Mouse (Mus musculus) adrenal gland, adult (tissue): ENCODE data around the gene Tns1.

Source experiments
- DNase-seq, 2 experiments: peaks; one replicate each; pipeline ENCODE4 v3.0.0; 2022 to 2023; ENCODE audit warnings: low spot score in 1 of 2; ENCODE audit not compliant: inconsistent age in 2 of 2

Gene Tns1

GRCm38 (mm10) chr1:74123215-74123614 lies 1.0 kb downstream of the Tns1 start:
- DNase-seq, result no peak

GRCm38 (mm10) chr1:74121821-74122576 lies 2.2 kb downstream of the Tns1 start:
- DNase-seq, result peak; percentile 76 to 87

DNA sequence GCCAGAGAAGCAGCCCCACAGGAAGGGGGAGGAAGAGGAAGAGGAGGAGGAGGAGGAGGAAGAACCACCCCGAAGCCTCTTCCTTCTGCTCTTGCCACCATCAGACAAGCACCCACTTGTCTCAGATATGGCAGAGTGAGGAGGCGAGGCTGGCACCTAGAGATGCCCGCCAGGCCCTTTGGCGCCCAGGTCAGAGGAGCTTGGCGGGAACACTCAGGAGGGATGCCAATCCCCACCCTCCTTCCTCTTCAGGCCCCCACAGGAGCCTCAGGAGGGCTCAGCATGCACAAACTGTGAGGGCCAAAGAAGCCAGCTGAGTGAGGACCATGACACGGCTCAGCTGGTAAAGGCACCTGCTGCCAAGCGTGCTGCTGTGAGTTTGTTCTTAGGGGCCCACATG lies 3.1 kb downstream of the Tns1 start:
- no peak for DNase-seq

DNA sequence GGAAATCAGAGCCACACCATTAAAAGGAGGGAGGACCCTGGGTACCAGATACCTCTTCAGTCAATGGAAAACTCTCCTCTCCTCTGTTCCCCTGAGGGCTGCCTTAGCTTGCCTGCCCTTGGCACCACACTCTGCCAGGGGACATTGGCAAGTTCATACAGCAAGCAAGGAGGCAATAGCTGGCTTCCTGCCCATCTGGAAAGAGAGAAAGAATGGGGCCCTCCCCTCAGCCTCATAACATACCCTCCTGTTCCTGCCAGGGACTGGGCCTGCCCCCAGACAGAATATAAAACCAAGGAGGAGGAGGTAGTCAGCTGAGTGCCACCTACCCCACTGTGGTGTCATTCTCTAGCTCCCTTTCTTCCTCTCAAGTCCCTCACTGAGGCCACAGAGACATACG lies 5.1 kb downstream of the Tns1 start:
- peak in 1 of 2 experiments; percentile 72 for DNase-seq

DNA sequence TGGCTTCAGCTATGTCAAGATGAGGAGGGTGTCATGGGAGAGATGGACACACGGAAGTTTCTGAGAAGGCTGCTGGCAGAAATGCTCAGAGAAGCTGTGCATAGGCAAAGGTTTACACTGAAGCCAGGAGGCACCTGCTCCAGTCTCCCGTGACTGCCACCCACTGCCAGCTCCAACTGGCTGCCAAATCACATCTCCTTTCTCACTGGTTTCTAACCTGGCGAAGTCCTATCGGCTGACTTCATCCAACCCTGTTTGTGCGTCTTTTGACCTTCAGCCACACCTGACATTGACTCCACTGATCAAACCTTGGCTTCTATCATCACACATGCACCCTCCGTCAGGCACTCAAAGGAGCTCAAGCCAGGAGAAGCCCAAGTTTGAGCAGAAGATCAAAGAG lies 6.4 kb downstream of the Tns1 start:
- DNase-seq, result no peak

DNA sequence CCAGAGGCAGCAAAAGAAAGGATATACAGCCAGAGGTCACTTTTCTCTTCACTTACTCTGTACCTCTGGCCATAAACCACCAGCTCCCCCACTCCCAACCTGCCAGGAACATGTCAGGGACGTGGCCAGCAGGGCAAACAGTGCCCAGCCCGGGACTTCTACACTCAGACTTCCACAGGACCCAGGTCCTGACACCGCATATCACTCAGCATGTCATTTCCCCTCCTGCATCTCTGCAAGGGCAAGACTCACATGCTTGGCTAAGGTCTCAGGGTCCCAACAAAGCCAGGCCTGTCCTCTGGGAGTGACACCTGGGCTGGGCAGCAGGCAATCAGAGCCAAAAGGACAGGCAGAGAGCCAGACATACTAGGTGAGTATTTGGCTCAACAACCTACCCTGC lies 11.2 kb downstream of the Tns1 start:
- no peak for DNase-seq

- DNase-seq, result no peak
These were observed 12.6 kb downstream of the Tns1 start for GRCm38 (mm10) chr1:74111696-74112030.

- no peak for DNase-seq
These were observed 13.1 kb downstream of the Tns1 start for GRCm38 (mm10) chr1:74110932-74111695.

GRCm38 (mm10) chr1:74109670-74110069 lies 14.6 kb downstream of the Tns1 start:
- DNase-seq, result no peak

DNA sequence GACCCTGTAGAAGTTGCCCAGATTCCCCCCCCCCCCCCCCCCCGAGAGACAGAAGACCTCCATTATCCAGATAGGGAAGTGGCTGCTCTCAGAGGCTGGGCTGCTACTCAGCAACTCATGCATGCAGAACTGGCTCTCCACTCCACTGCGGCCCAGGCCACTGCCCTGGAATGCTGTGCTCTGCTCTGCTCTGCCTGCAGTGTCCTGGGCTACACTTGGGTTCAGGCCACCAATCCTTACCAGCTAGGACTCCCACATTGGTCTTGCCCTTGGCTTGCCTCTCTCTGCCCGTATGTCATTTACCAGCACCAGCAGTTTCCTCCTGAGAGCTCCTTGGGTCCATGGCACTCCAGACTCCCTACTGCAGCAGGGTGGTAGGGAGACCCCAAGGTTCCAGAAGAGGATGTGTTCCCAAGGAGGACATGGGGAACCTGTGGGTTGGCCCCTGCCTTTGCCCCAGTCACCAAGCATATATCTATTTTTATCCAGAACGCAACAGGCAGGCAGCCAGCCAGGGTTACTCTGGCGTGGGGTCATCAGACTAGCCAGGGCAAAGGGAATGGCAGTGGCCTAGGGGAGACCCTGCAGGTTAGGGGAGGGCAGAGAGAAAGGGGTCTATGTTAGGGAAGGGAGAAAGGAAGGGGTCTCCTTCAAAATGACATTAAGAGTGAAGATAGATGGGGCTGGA lies 16.2 kb downstream of the Tns1 start:
- no peak for DNase-seq

GRCm38 (mm10) chr1:74106214-74106613 lies 18.0 kb downstream of the Tns1 start:
- DNase-seq, result no peak

DNA sequence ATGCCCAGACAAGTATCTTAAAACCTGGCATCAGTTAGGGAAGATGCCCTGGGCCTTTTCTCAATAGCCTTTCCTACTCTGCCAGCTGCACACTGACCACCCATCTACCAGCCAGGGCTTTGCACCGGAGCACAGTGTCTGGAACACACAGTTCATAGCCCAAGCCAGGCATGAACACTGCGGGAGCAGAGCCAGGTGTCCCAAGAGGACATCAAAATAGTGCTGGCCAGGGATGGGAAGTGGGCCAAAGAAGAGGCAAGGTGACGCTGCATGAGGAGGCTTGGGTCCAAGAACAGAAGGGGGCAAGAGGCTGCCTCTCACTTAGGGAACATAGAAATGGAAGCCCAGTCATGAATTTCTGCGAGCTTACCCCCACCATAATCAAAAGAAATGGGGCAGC lies 18.6 kb downstream of the Tns1 start:
- DNase-seq, result peak in 1 of 2 experiments; percentile 65

DNA sequence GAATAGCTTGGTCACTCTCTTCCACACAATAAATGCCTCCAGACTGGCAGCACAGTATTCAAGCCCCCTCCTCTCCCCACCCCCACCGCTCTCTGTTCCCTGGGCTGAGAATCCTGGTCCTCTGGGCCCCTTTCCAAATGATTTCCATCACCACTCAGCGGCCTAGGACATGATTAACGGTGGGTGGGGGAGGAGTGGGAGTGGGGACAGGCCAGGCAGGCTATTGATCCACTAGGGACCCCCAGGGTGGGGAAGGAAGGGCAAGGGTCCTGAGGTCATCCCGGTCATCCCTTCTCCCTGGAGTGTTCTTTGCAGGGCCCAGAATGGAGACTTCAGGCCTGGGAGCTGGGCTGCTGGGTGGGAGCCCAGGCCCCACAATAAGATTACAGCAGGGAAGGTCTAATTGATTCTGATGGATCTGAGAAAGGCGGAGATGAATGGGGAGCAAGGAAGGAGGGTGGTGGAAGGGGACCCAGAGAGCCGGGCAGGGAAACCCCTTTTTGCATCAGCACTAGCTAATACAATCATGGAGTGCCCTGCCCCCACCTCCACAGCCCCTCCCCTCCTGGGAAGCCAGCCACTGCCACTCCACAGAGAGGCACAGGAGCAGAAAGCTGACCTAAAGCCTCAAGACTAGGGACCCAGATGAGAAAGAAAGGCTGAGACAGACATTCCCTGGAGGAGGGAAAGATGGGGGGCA lies 20.4 kb downstream of the Tns1 start:
- DNase-seq, result peak in 1 of 2 experiments; percentile 62

DNA sequence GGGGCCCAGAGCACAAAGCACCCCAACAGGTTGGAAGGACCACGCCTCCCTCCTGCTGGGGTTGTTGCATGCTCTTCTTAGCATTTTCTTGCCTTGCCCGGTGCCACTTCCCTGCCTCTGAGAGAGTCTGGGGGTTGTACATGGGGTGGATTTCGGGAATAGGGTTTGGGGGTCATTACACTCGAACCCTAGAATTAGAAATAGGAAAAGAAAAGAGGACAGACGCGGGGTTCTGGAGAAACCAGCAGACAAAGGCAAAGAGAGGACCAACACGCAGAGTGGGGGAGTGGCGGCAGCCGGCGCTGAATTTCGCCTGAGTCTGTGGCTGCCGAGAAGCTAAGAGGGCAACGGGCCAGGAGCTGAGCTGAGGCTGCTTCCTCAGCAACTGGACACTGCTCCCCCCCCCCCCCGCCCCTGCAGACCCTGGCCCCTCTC lies 25.2 kb downstream of the Tns1 start:
- no peak for DNase-seq

GRCm38 (mm10) chr1:74098004-74099000 lies 25.9 kb downstream of the Tns1 start:
- peak; percentile 66 to 82 for DNase-seq

GRCm38 (mm10) chr1:74095728-74096127 lies 28.5 kb downstream of the Tns1 start:
- peak in 1 of 2 experiments; percentile 81 for DNase-seq

DNA sequence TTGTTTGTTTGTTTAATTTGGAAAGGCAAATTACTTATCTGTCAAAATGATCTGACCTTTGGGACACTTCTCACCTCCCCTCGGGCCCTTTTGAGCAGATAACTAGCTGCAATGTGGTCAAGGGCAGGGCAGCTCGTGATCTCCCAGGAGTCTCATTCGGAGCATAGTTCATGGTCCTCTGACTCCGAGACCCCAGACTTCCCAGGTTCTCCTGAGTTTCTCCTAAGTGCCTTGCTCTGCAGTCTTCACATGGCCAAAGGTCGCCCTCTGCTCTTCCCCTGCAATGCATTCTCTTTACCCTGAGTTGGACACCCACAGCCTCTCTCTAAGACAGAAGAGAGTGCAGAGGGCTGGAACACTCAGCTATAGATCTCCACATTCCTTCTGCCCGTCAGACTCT lies 29.0 kb downstream of the Tns1 start:
- no peak for DNase-seq

DNA sequence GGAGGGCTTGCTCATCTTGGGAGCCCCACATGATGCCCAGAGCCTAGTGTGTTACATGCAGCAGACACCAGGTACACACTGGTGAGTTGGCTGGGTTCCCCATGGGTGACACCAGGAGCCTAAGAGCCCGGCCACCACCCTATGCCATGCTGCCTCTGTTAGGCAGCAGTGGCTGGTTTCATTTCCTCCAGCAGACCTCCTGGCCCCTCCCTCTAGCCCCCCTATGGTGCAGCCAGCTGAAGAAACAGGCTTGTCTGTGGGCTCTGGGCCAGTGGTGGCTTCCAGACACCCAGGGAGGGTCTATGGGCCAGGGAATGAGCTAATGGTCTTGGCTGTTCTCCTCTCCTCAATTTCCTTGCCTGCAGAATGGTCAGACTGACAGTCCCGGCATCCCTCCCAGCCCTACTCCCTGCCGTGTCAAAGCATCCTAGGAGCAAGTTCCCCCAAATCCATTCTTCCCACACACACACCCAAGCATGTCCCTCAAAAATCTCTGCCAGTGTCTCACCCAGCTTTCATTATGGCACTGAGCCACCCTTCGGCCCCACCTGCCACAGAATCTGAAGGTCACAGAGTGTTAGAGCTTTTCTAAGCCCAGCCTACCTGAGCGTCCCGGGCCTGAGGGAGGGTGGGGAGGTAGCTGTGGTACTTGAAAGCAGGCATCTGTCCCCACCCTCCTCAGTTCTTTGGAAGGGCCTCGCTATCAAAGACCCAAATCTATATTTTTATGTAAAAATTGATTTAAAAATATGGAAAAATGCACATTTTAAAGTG lies 29.6 kb downstream of the Tns1 start:
- DNase-seq, result no peak

DNA sequence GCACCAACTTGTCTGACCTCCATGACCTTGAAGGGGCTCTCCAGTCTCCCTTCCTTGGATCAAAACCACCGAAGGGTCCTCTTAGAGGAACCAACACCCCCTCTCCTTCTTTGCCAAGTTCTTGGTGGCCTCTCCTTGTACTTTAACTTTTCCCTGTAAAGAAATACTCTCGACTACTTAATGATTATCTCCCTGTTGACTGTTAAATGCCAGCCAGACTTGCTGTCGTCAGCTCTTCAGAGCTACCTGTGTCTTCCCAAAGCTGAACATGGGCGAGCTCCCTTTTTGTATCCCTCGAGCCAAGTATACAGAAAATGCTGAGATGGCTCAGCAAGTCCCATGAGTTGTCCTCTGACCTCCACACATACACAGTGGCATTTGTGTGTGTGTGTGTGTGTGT lies 30.8 kb downstream of the Tns1 start:
- no peak for DNase-seq
